Mouse (Mus musculus): ENCODE results near the gene Gabrr2. TPM values are rescaled to one million over a fixed set of nuclear protein-coding genes. Genes with fewer than 3 reads are reported as not detected.

The Gabrr2 gene
- polyA plus RNA-seq, 1 experiment from 2014 or later: not detected

GRCm38 (mm10) chr4:33052055-33052454, 10.7 kb upstream of the Gabrr2 start:
- Histone ChIP-seq H3K4me3 (replicated peaks) (no peak overlapping the region), H3K4me2 (no peak overlapping the region), H3K9ac (no peak overlapping the region), H3K27ac (replicated peaks) (no peak overlapping the region), H3K4me1 (replicated peaks) (no peaks in the 10 kb centered on the region), H3K27me3 (no peaks in the 10 kb centered on the region), H3K36me3 (replicated peaks) (peaks cover 41% of the 10 kb centered on the region), H3K9me3 (replicated peaks) (no peaks in the 10 kb centered on the region)
- 75% methylated on average over 3 of the region's 3 CpGs for WGBS (ENCODE audit: insufficient replicate concordance)
- ATAC-seq (ENCODE audit: insufficient read depth): no peak

GRCm38 (mm10) chr4:33052650-33053049, 10.1 kb upstream of the Gabrr2 start:
- ATAC-seq (ENCODE audit: insufficient read depth): no peak

GRCm38 (mm10) chr4:33054426-33054825, 8.4 kb upstream of the Gabrr2 start:
- Histone ChIP-seq H3K9me3 (replicated peaks) (no peaks in the 10 kb centered on the region), H3K4me2 (no peak overlapping the region), H3K4me3 (replicated peaks) (no peak overlapping the region), H3K27ac (replicated peaks) (no peak overlapping the region), H3K4me1 (replicated peaks) (no peaks in the 10 kb centered on the region), H3K9ac (no peak overlapping the region), H3K36me3 (replicated peaks) (peaks cover 22% of the 10 kb centered on the region), H3K27me3 (no peaks in the 10 kb centered on the region)
- ATAC-seq (ENCODE audit: insufficient read depth): no peak

More at GRCm38 (mm10) chr4:33052650-33053049, 10.1 kb upstream of the Gabrr2 start:
- peaks cover 36% of the 10 kb centered on the region for H3K36me3 ChIP-seq (replicated peaks)
- no peak overlapping the region for H3K4me2 ChIP-seq
- no peak overlapping the region for H3K4me3 ChIP-seq (replicated peaks)
- no peaks in the 10 kb centered on the region for H3K27me3 ChIP-seq
- no peak overlapping the region for H3K9ac ChIP-seq
- no peaks in the 10 kb centered on the region for H3K9me3 ChIP-seq (replicated peaks)
- WGBS (ENCODE audit: insufficient replicate concordance): 72% methylated on average over 5 of the region's 5 CpGs
- H3K27ac ChIP-seq (replicated peaks): no peak overlapping the region
- H3K4me1 ChIP-seq (replicated peaks): no peaks in the 10 kb centered on the region

DNA sequence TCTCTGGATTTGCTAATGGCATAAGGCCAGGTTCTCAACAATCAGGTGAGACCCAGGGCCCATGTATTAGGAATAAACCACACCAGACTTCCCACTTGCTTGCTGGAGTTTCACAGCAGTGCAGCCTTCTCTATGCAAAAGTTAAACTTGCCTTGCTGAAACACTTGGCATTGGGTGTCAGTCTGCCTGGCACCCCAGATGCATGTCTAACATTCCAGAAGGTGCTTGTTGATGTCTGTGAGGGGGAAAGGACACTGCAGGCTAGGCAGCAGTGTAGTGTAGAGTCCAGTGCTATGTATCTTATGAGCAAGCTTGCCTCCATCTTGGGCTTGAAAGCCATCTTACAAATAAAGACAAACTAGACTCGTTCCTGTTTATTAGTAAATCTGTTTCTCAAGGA, 6.5 kb upstream of the Gabrr2 start:
- no peak overlapping the region for H3K9ac ChIP-seq
- WGBS (ENCODE audit: insufficient replicate concordance): 62% methylated on average over 1 of the region's 1 CpGs
- H3K4me2 ChIP-seq: no peak overlapping the region
- H3K36me3 ChIP-seq (replicated peaks): peaks cover 7% of the 10 kb centered on the region; the same call in 1 of the 2 replicates
- H3K9me3 ChIP-seq (replicated peaks): no peaks in the 10 kb centered on the region
- no peaks in the 10 kb centered on the region for H3K27me3 ChIP-seq
- H3K4me1 ChIP-seq (replicated peaks): no peaks in the 10 kb centered on the region
- H3K27ac ChIP-seq (replicated peaks): no peak overlapping the region
- ATAC-seq (ENCODE audit: insufficient read depth): no peak
- H3K4me3 ChIP-seq (replicated peaks): no peak overlapping the region

DNA sequence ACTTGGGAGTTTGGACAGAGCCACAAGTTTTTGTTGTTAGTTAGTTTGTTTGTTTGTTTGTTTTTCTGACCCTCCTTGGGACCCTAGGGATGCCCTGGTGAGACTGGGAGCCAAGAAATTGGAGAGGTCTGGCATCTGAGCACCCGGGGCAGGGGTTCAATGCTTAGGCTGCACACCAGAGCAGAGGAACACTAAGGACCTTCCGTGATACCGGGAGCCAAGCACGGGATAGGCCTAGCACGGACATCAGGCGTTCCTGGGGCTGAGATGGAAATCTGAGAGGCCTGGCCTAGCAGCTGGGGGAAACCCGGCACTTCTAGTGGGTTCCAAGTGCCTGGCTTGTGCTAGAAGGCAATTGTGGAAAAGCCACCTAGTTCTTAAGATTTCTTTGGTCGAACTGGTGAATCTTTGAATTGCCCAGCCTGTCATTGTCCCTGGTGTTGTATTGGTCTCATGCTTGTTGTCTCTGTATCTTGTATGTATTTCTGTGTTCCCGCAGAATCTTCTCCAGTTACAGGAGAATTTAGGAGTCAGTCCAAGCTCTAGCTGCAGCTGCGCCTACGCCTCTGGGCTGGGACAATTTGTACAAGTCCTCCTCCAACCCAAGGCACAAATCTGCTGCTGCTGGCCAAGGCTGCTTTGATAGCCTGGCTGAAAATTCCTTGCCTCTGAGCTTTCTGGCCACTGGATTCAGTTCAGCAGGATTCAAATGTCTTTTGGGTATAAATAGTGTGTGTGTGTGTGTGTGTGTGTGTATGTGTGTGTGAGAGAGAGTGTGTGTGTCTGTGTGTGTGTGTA, 4.7 kb upstream of the Gabrr2 start:
- Histone ChIP-seq H3K9ac (no peak overlapping the region), H3K4me2 (no peak overlapping the region), H3K27ac (replicated peaks) (no peak overlapping the region), H3K36me3 (replicated peaks) (no peaks in the 10 kb centered on the region), H3K4me3 (replicated peaks) (no peak overlapping the region), H3K4me1 (replicated peaks) (no peaks in the 10 kb centered on the region), H3K27me3 (no peaks in the 10 kb centered on the region), H3K9me3 (replicated peaks) (no peaks in the 10 kb centered on the region)
- ATAC-seq (ENCODE audit: insufficient read depth): no peak
- WGBS (ENCODE audit: insufficient replicate concordance): 65% methylated on average over 11 of the region's 11 CpGs

GRCm38 (mm10) chr4:33061158-33061557, 1.6 kb upstream of the Gabrr2 start:
- 30% methylated on average over 7 of the region's 7 CpGs for WGBS (ENCODE audit: insufficient replicate concordance)
- no peak for ATAC-seq (ENCODE audit: insufficient read depth)
- H3K27me3 ChIP-seq: no peaks in the 10 kb centered on the region
- H3K27ac ChIP-seq (replicated peaks): no peak overlapping the region
- no peaks in the 10 kb centered on the region for H3K9me3 ChIP-seq (replicated peaks)
- no peak overlapping the region for H3K9ac ChIP-seq
- H3K4me2 ChIP-seq: no peak overlapping the region
- H3K36me3 ChIP-seq (replicated peaks): no peaks in the 10 kb centered on the region
- 0 out of 2 replicates have a peak, but pooled peaks cover under 1% of the 10 kb centered on the region for H3K4me1 ChIP-seq (replicated peaks)
- H3K4me3 ChIP-seq (replicated peaks): no peak overlapping the region

GRCm38 (mm10) chr4:33064986-33065385, 2.2 kb downstream of the Gabrr2 start:
- ATAC-seq (ENCODE audit: insufficient read depth): no peak

DNA sequence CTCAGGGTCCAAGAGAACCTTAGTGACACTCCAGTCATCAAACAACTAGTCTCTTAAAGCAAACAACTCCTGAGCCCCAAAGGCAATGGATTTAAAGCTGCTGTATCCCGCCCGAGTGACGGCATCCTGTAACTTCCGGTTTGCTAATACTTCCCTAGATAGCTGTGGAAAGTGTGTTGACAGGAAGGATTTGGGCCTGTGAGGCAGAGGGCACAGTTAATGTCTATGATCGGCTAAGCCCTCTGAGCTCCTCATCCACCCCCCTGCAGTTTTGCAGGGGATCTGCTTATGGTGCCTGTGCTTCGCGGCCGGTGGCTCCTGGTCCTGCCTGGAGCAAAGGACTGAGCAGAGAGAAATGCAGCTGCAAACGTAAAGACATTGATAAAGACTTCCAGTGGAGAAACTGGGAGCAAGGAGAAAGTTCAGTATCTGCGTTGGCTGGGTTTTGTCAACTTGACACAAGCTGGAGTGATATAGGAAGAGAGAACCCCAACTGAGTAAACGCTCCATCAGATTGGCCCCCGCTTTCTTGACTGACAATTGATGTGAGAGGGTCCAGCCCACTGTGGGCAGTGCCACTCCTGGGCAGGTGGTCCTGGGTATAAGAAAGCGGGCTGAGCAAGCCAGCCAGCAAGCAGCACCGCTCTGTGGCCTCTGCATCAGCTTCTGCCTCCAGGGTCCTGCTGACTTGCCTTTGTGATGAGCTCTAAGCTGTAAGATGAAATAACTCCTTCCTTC, 3.6 kb downstream of the Gabrr2 start:
- H3K9me3 ChIP-seq (replicated peaks): no peaks in the 10 kb centered on the region
- no peak for ATAC-seq (ENCODE audit: insufficient read depth)
- H3K4me3 ChIP-seq (replicated peaks): no peak overlapping the region
- no peak overlapping the region for H3K9ac ChIP-seq
- no peaks in the 10 kb centered on the region for H3K27me3 ChIP-seq
- 51% methylated on average over 14 of the region's 14 CpGs for WGBS (ENCODE audit: insufficient replicate concordance)
- no peak overlapping the region for H3K27ac ChIP-seq (replicated peaks)
- no peaks in the 10 kb centered on the region for H3K36me3 ChIP-seq (replicated peaks)
- H3K4me2 ChIP-seq: no peak overlapping the region
- 0 out of 2 replicates have a peak, but pooled peaks cover 2% of the 10 kb centered on the region for H3K4me1 ChIP-seq (replicated peaks)

More at GRCm38 (mm10) chr4:33064986-33065385, 2.2 kb downstream of the Gabrr2 start:
- H3K4me1 ChIP-seq (replicated peaks): 0 out of 2 replicates have a peak, but pooled peaks cover 2% of the 10 kb centered on the region
- H3K9me3 ChIP-seq (replicated peaks): no peaks in the 10 kb centered on the region
- no peaks in the 10 kb centered on the region for H3K27me3 ChIP-seq
- no peaks in the 10 kb centered on the region for H3K36me3 ChIP-seq (replicated peaks)
- 62% methylated on average over 6 of the region's 6 CpGs for WGBS (ENCODE audit: insufficient replicate concordance)
- H3K27ac ChIP-seq (replicated peaks): no peak overlapping the region
- no peak overlapping the region for H3K4me3 ChIP-seq (replicated peaks)
- no peak overlapping the region for H3K9ac ChIP-seq
- no peak overlapping the region for H3K4me2 ChIP-seq

GRCm38 (mm10) chr4:33067331-33067730, 4.5 kb downstream of the Gabrr2 start:
- Histone ChIP-seq H3K4me2 (no peak overlapping the region), H3K9me3 (replicated peaks) (no peaks in the 10 kb centered on the region), H3K27ac (replicated peaks) (no peak overlapping the region), H3K27me3 (no peaks in the 10 kb centered on the region), H3K36me3 (replicated peaks) (no peaks in the 10 kb centered on the region), H3K9ac (no peak overlapping the region), H3K4me3 (replicated peaks) (no peak overlapping the region), H3K4me1 (replicated peaks) (peaks cover 9% of the 10 kb centered on the region)
- WGBS (ENCODE audit: insufficient replicate concordance): 78% methylated on average over 3 of the region's 3 CpGs
- ATAC-seq (ENCODE audit: insufficient read depth): no peak

DNA sequence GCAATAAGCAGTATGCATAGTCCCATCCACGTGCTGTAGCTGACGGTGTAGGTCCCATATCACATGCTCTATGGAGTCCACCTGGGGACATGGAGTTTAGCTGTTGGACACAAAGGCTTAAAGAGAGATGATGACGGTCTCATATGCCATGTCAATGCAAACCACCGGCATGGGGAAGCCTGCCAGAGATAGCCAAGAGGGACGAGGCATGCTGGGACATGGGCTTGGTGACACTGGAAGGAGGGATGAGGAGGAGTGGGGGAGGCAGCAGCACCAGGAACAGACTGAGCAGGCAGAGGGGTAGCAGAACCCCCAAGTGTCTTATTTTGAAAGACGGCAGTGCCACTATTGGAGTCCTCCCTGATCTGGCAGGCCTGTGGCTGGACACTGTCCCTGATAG, 5.0 kb downstream of the Gabrr2 start:
- no peaks in the 10 kb centered on the region for H3K9me3 ChIP-seq (replicated peaks)
- H3K27ac ChIP-seq (replicated peaks): no peak overlapping the region
- 67% methylated on average over 6 of the region's 6 CpGs for WGBS (ENCODE audit: insufficient replicate concordance)
- H3K27me3 ChIP-seq: no peaks in the 10 kb centered on the region
- H3K4me2 ChIP-seq: no peak overlapping the region
- ATAC-seq (ENCODE audit: insufficient read depth): no peak
- H3K4me1 ChIP-seq (replicated peaks): peaks cover 14% of the 10 kb centered on the region
- H3K9ac ChIP-seq: no peak overlapping the region
- no peaks in the 10 kb centered on the region for H3K36me3 ChIP-seq (replicated peaks)
- H3K4me3 ChIP-seq (replicated peaks): no peak overlapping the region

DNA sequence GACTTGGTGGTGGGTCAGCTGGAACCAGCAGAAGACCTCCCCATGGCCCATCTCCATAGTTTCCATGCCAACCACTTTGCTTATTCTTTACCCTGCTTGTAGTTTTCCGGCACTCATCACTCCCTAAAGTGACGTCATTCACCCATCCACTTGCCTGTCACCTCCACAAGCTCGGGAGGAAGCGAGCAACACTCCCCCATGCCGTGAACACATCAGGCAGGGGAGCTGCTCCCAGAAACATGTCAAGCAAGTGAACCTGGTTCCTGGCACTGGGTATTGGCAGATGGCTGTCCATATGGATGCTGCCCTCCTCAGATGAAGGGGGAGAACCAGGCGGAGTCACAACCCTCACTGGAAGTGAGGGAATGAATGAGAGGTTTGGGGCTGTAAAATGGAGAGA, 6.1 kb downstream of the Gabrr2 start:
- Histone ChIP-seq H3K36me3 (replicated peaks) (no peaks in the 10 kb centered on the region), H3K9me3 (replicated peaks) (no peaks in the 10 kb centered on the region), H3K4me1 (replicated peaks) (peaks cover 19% of the 10 kb centered on the region), H3K4me2 (no peak overlapping the region), H3K27ac (replicated peaks) (no peak overlapping the region), H3K27me3 (no peaks in the 10 kb centered on the region), H3K4me3 (replicated peaks) (no peak overlapping the region), H3K9ac (no peak overlapping the region)
- WGBS (ENCODE audit: insufficient replicate concordance): 49% methylated on average over 6 of the region's 6 CpGs
- ATAC-seq (ENCODE audit: insufficient read depth): no peak

Data from liver, embryonic 15.5 days (tissue).